Mouse (Mus musculus) small intestine, adult 10 weeks (tissue): Measurements from ENCODE around the gene Ms4a15. TPM values are rescaled to one million over a fixed set of nuclear protein-coding genes. Genes with fewer than 3 reads are reported as not detected.

ENCODE experiments used
- polyA plus RNA-seq: library from polyadenylated mRNA; stranded (reverse); fragments of 350-450 nt; fragmentation: Illumina TruSeq; extraction: RNeasy Lipid Tissue Mini Kit (QIAGEN cat#74804); gene quantifications from one replicate; pipeline ENCODE4 v1.2.3, GENCODE M21; 2014; ENCODE audit warnings: low replicate concordance

Gene Ms4a15
- not detected for polyA plus RNA-seq

GRCm38 (mm10) chr19:10993150-10993549 is at the start of gene Ms4a15:
Gene Ms4a15, minus strand, starts transcription at chr19:10993250.

DNA sequence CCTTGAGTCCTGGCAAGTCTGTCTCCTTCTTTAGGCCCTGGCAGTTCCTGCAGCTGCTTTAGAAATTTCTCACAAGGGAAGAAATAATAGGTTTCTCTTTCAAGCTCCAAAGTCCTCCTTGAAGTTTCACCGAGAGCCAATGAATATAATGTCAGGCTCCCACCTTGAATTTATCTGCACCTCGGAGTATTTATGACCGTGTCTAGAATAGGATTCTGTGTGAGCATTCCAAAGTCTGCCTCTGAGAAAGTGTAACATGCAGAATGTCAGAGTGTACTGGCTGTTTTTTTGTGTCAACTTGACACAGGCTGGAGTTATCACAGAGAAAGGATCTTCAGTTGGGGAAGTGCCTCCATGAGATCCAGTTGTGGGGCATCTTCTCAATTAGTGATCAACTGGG is 24.8 kb upstream of the Ms4a15 start, which contains the start of gene Ms4a18:
Gene Ms4a18 (minus strand): TSS at position 141 of the 400 bp plus-strand sequence.

GRCm38 (mm10) chr19:10974238-10974865 is 18.7 kb downstream of the Ms4a15 start, which contains the start of gene Ms4a10:
Gene Ms4a10, minus strand, starts transcription at chr19:10974670.

GRCm38 (mm10) chr19:10949112-10949511 is 43.9 kb downstream of the Ms4a15 start, which contains the start of gene Ccdc86:
Gene Ccdc86, minus strand, starts transcription at chr19:10949266.

GRCm38 (mm10) chr19:10937110-10937563 is 55.9 kb downstream of the Ms4a15 start, which contains the start of gene Ptgdr2:
Gene Ptgdr2, plus strand, starts transcription at chr19:10937160.

Other genes with a start within 250 kb of the Ms4a15 start
- gene Cd6, start 163.2 kb downstream of the Ms4a15 start, polyA plus RNA-seq, result not detected
- 1.2 TPM for gene Slc15a3, start 153.5 kb downstream of the Ms4a15 start, polyA plus RNA-seq
- gene Tmem132a, start 123.3 kb downstream of the Ms4a15 start, polyA plus RNA-seq, result not detected
- gene Tmem109, start 111.2 kb downstream of the Ms4a15 start, polyA plus RNA-seq, result 1.7 TPM
- gene Prpf19, start 98.0 kb downstream of the Ms4a15 start, polyA plus RNA-seq, result 17.9 TPM
- not detected for gene Zp1, start 72.6 kb downstream of the Ms4a15 start, polyA plus RNA-seq
- not detected for gene Ptgdr2, start 56.1 kb downstream of the Ms4a15 start, polyA plus RNA-seq
- gene Ccdc86, start 44.0 kb downstream of the Ms4a15 start, polyA plus RNA-seq, result 1.0 TPM
- gene Ms4a10, start 18.6 kb downstream of the Ms4a15 start, polyA plus RNA-seq, result 10.1 TPM
- 106 TPM for gene Ms4a18, start 24.8 kb upstream of the Ms4a15 start, polyA plus RNA-seq
- gene Ms4a8a, start 87.9 kb upstream of the Ms4a15 start, polyA plus RNA-seq, result 313 TPM
- not detected for gene 1700017D01Rik, start 137.6 kb upstream of the Ms4a15 start, polyA plus RNA-seq
- not detected for gene 1700025F22Rik, start 172.1 kb upstream of the Ms4a15 start, polyA plus RNA-seq
- gene Ms4a13, start 203.5 kb upstream of the Ms4a15 start, polyA plus RNA-seq, result not detected
- gene Ms4a12, start 239.2 kb upstream of the Ms4a15 start, polyA plus RNA-seq, result 118 TPM